Mouse (Mus musculus) stomach, embryonic 16.5 days (tissue): ENCODE results near the gene Tbx5. TPM values are rescaled to one million over a fixed set of nuclear protein-coding genes. Genes with fewer than 3 reads are reported as not detected.

Experiments
- ATAC-seq: fragments of 200-750 bp; cut with Nextera tagmentation; 2 replicates; pipeline ENCODE4 v1.8.0; 2017; ENCODE audit warnings: moderate number of reproducible peaks, moderate TSS enrichment; ENCODE audit not compliant: insufficient read depth, low FRiP score
- H3K27ac ChIP-seq: fragments of 300-500 bp; sonication (generic); 2 replicates; pipeline ENCODE4 v1.5.1; 2014; ENCODE audit warnings: low read length
- H3K27me3 ChIP-seq: fragments of 300-500 bp; sonication (generic); 2 replicates; pipeline ENCODE4 v1.6.1; 2014; ENCODE audit warnings: low read length, control low read depth, mixed read lengths; ENCODE audit not compliant: control insufficient read depth, insufficient read depth
- H3K36me3 ChIP-seq: fragments of 300-500 bp; sonication (generic); 2 replicates; pipeline ENCODE4 v1.6.1; 2014; ENCODE audit warnings: low read length; ENCODE audit not compliant: control insufficient read depth, insufficient read depth
- H3K4me1 ChIP-seq: fragments of 300-500 bp; sonication (generic); 2 replicates; pipeline ENCODE4 v1.6.1; 2014; ENCODE audit warnings: low read length, control low read depth, mixed read lengths; ENCODE audit not compliant: control insufficient read depth, insufficient read depth
- H3K4me2 ChIP-seq: fragments of 300-500 bp; sonication (generic); 2 replicates; pipeline ENCODE4 v1.6.1; 2014; ENCODE audit warnings: low read depth, low read length, mixed read lengths
- H3K4me3 ChIP-seq: fragments of 300-500 bp; sonication (generic); replicated peaks from 2 replicates; pipeline ENCODE4 v1.5.1; 2014; ENCODE audit warnings: mild to moderate bottlenecking, low read length
- H3K9ac ChIP-seq: fragments of 300-500 bp; sonication (generic); 2 replicates; pipeline ENCODE4 v1.6.1; 2014; ENCODE audit warnings: low read length
- H3K9me3 ChIP-seq: fragments of 300-500 bp; sonication (generic); replicated peaks from 2 replicates; pipeline ENCODE4 v1.6.1; 2016; ENCODE audit warnings: low read length, control low read depth; ENCODE audit not compliant: control insufficient read depth
- WGBS: fragments of 180-500 bp; shearing (Covaris S2); extraction: QIAGEN DNeasy Blood & Tissue Kit; methylation state at CpG from one replicate; pipeline ENCODE4 v1.1.7; 2014; 5-methylcytosine and 5-hydroxymethylcytosine counted together
- polyA plus RNA-seq: library from polyadenylated mRNA; unstranded; fragments of >200 nt; fragmentation: Nextera tagmentation; extraction: Ambion mirVana; gene quantifications from 2 replicates; pipeline ENCODE4 v1.2.1, GENCODE M21; 2015

Gene Tbx5
- polyA plus RNA-seq, 1 experiment from 2014 or later = 0.43 TPM

DNA sequence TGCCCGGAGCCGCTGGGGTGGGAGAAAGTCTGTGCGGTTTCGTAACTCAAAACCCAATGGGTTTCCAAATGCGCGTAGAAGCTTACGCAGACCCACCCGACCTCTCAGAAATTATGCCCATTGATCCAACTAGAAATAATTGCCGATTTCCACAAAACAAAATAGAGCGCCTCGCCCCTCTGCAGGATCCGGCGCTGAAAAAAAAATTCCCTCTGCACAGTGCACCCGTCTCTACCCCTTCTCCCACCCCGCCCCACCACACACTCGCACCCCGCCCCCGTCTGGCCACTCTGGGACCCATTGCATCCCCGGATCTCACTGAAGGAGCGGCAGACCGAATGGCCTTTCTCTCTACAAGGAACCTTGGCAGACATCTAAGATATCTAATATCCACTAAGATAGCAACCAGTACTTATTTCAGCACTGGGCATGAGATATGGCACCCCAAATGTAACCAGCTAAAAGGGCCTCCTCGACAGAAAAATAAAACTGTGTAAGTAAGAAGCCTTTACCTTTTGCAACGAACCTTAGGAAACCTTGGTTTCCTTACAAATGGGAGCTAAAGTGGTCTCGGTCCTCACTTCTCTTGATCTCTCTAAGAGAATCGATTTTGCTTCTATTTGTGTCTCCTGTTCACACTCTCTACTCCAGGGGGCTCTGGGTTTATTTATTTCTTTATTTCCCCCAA, 533 bp upstream of the Tbx5 start:
- no peak for ATAC-seq
- WGBS = 4% methylated on average over 25 of the region's 25 CpGs
- Histone ChIP-seq H3K27me3 (peaks cover 84% of the 10 kb centered on the region), H3K9ac (no peak overlapping the region), H3K4me2 (peak overlapping the region; percentile 46; the same call in 1 of the 2 replicates), H3K36me3 (no peaks in the 10 kb centered on the region), H3K4me1 (peaks cover 5% of the 10 kb centered on the region; the same call in 1 of the 2 replicates), H3K4me3 (peak overlapping the region; percentile 34; the same call in 1 of the 2 replicates), H3K9me3 (no peaks in the 10 kb centered on the region), H3K27ac (no peak overlapping the region)

DNA sequence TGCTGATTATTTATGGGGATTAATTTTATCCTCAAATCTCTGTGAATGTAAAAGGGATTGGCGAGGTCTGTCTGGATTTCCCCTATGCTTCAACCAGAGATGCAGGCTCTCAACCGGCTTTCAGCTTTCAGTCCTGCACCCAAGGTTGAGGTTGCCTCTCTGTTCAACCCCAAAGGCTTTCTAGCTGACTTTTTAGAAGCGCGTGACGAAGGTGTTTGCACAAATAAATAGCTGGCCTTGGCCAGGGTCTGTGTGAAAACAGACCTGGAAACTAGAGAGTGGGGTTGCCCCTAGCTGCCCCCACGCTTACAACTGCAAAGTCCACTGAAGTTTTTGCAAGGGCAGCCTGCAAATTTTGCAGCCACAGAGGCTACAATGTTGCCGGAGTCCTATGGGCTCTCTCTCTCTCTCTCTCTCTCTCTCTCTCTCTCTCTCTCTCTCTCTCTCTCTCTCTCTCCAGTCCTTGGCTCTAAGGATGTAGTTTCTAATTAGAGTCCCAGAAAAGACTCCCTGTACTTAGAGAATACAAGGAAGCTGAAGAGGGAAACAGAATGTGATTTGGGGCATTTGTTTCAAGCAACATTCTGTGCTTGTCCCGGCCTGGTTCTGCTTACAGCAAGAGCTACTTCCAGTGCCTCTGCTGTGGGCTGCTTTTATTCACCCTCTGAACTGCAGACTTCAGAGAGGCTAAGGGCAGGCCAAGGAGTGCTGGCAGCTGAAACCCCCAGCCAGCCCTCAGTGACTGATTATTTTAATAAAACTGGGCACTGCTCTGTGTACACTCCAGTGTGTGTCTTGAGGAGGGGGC, 959 bp downstream of the Tbx5 start:
- no peak for ATAC-seq
- Histone ChIP-seq H3K4me1 (peaks cover 5% of the 10 kb centered on the region; the same call in 1 of the 2 replicates), H3K9ac (no peak overlapping the region), H3K4me2 (no peak overlapping the region), H3K9me3 (no peaks in the 10 kb centered on the region), H3K4me3 (no peak overlapping the region), H3K36me3 (no peaks in the 10 kb centered on the region), H3K27ac (no peak overlapping the region), H3K27me3 (peaks cover 97% of the 10 kb centered on the region)
- WGBS = 10% methylated on average over 8 of the region's 8 CpGs

DNA sequence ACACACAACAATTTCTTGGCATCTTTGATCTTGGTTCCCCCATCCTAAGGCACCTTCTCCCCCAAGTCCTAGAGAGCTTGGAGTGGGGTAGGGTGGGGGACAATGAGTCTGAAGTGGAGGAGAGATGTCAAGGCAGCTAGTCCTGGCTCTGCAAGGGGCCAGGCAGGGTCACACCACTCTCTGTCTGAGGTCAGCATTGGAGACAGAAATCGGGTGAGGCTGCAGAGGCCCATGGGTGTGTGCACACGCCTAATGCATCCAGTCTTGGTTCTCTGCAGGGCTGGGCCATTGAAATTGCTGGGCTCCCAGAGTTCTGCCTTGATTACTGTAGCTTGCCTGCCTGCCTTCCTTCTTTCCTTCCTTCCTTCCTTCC, 1.5 kb downstream of the Tbx5 start:
- no peak overlapping the region for H3K27ac ChIP-seq
- peaks cover 97% of the 10 kb centered on the region for H3K27me3 ChIP-seq
- no peaks in the 10 kb centered on the region for H3K36me3 ChIP-seq
- H3K9me3 ChIP-seq = no peaks in the 10 kb centered on the region
- peaks cover 5% of the 10 kb centered on the region; the same call in 1 of the 2 replicates for H3K4me1 ChIP-seq
- 15% methylated on average over 2 of the region's 2 CpGs for WGBS
- no peak overlapping the region for H3K9ac ChIP-seq
- H3K4me3 ChIP-seq = no peak overlapping the region
- no peak overlapping the region for H3K4me2 ChIP-seq
- no peak for ATAC-seq

DNA sequence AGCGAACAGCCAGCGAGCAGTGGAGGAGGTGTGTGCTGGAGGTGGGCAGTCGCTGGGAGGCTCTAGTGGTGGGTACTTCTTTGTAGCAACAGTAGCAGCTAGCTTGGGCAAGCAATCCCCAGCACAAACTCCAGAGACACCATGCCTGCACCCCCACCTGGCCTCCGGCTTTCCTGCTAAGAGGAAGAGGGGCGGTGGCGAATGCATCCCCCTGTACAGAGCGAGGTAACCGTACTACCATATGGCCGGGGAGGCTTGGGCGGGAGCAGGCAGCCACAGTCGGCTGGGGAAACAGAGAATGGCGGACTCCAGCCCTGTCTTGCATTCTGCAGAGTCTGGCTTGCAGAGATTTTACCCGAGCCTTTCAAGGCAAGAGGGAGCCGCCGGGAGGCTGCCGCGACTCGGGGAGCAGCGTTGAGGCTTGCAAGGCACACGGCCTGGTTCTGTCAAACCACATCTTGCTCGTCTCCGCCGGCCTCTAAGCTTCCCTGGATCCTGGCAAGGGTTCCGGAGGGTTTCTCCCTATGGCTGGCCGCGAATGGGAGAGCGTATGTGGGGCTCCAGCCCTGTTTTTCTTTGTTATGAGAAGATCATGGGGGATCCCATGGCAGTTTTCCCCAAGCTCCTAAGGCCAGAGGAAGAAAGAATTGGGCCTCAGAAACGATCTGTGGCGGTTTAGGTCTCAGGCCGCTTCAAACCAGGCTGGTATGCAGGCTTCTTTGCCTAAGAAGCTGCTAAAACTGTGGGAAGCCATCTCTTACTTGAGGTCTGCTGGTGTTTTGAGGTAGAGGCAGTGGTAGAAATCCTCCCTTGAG, 2.8 kb downstream of the Tbx5 start:
- Histone ChIP-seq H3K9me3 (no peaks in the 10 kb centered on the region), H3K4me1 (peaks cover 5% of the 10 kb centered on the region; the same call in 1 of the 2 replicates), H3K27ac (no peak overlapping the region), H3K27me3 (peaks cover 97% of the 10 kb centered on the region), H3K9ac (no peak overlapping the region), H3K4me3 (no peak overlapping the region), H3K4me2 (no peak overlapping the region), H3K36me3 (no peaks in the 10 kb centered on the region)
- WGBS = under 1% methylated on average over 30 of the region's 30 CpGs
- no peak for ATAC-seq

DNA sequence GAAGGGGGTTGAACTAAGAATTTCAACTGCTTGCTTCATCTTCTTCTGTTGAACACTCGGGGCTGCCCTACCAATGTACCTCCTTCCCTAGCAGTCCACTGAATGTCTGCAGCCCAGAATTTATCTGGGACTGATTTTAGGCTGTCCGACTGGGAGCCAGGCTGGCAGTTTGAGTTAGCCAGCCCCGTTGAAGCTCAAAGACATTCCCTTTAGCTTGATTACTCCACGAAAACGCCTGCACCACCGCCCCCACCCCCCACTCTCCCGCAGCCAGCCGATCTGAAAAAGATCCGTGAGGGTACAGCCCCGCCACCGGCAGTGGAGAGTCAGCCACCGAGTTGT, 3.4 kb downstream of the Tbx5 start:
- no peak for ATAC-seq
- Histone ChIP-seq H3K4me2 (no peak overlapping the region), H3K4me3 (no peak overlapping the region), H3K4me1 (peaks cover 5% of the 10 kb centered on the region; the same call in 1 of the 2 replicates), H3K27ac (no peak overlapping the region), H3K9me3 (no peaks in the 10 kb centered on the region), H3K27me3 (peaks cover 97% of the 10 kb centered on the region), H3K36me3 (no peaks in the 10 kb centered on the region), H3K9ac (no peak overlapping the region)
- 1% methylated on average over 12 of the region's 12 CpGs for WGBS

DNA sequence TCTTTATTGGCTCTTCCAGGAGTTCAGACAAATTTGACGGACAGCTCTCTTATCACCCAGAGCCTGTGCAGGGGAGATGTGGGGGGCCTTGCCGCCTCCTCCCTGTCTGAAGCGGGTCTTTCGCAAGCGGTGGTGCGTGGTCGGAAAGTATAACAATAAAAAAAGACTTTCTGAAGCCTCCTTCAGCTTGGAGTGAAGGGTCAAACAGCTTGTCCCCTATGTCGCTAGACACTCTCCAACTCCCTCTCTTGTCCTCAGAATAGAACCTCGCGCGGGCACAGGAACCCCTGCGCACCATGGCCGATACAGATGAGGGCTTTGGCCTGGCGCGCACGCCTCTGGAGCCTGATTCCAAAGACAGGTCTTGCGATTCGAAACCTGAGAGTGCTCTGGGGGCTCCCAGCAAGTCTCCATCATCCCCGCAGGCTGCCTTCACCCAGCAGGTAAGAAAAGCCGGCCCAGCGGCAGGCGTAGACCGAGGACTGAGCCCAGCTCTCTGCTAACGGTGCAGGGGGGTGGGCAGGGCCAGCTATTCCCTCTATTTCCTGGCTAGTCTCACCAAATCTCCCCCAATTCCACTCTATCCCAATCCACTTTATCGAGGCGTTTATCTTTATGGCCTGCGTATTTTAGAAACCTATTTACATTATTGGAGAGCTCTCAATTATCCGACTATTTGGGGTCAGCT, 4.3 kb downstream of the Tbx5 start:
- H3K27ac ChIP-seq = no peak overlapping the region
- no peak overlapping the region for H3K9ac ChIP-seq
- no peaks in the 10 kb centered on the region for H3K36me3 ChIP-seq
- no peaks in the 10 kb centered on the region for H3K4me1 ChIP-seq
- ATAC-seq = no peak
- peaks cover 95% of the 10 kb centered on the region for H3K27me3 ChIP-seq
- H3K9me3 ChIP-seq = no peaks in the 10 kb centered on the region
- no peak overlapping the region for H3K4me2 ChIP-seq
- no peak overlapping the region for H3K4me3 ChIP-seq
- 4% methylated on average over 28 of the region's 28 CpGs for WGBS

DNA sequence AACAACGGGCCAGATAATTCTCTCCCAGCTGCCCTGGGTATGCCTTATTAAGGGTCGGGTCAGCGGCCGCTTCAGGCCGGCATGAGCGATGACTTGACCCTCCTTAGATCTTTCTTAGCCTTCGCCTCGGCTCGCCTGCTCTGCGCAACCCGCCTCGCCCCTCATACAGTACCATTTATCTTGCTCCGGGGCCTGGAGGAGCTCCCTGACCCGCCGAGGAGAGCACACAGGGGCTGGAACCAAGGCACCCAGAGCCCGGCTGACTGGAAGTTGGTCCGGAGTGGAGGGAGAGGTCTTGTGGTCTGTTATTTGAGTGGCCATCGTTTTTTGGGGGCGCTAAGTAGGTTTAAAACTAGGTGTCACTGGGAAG, 4.8 kb downstream of the Tbx5 start:
- Histone ChIP-seq H3K4me1 (no peaks in the 10 kb centered on the region), H3K9me3 (no peaks in the 10 kb centered on the region), H3K27ac (no peak overlapping the region), H3K4me2 (no peak overlapping the region), H3K9ac (no peak overlapping the region), H3K27me3 (peaks cover 95% of the 10 kb centered on the region), H3K36me3 (no peaks in the 10 kb centered on the region), H3K4me3 (no peak overlapping the region)
- WGBS = 3% methylated on average over 19 of the region's 19 CpGs
- ATAC-seq = no peak

DNA sequence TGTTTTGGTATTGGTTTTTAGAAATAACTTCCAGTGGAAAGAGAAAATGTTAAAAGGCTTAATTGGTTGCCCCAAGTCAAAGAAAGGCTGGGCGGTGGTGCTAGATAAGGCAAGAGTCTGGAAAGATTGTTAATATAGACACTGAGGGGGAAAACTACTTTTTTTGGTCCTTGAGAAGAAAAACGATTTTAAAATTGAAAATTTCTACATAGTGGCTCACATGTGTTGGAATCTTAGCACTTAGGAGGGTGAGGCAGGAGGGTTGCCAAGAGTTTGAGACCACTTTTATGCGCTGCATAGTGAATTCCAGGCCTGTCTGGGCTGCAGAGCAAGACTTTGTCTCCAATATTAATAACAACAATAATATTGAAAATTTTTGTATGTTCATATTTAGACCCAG, 5.4 kb downstream of the Tbx5 start:
- Histone ChIP-seq H3K4me3 (no peak overlapping the region), H3K9ac (no peak overlapping the region), H3K27ac (no peak overlapping the region), H3K4me1 (no peaks in the 10 kb centered on the region), H3K27me3 (peaks cover 95% of the 10 kb centered on the region), H3K4me2 (no peak overlapping the region), H3K36me3 (no peaks in the 10 kb centered on the region), H3K9me3 (no peaks in the 10 kb centered on the region)
- no peak for ATAC-seq
- WGBS = 15% methylated on average over 3 of the region's 3 CpGs
